Comparison of ENCODE assay signal across 34 mouse cellular contexts in genomic region chr11:58216823-58217222, GRCm38 (mm10). TPM values are rescaled to one million over a fixed set of nuclear protein-coding genes. Genes with fewer than 3 reads are reported as not detected.
A peak's percentile ranks its signal among the peaks of the same experiment; 100 is the strongest.
DNase-seq lines count a peak whose midpoint lies in the region; ATAC-seq and TF ChIP-seq lines count a peak whose summit lies in the region.
"Had no signal": no experiment of that assay in that cellular context is flagged by ENCODE, and none has a peak within 500 bp of the region (broad histone marks: within the 10 kb centered on the region; RNA-seq: fewer than 3 reads in every experiment).

No protein-coding gene starts in this region.

- no peak overlapping the region for H3K4me2 ChIP-seq in liver, embryonic 14.5 days (ENCODE audit: low read depth)
- H3K4me2 ChIP-seq in liver, embryonic 11.5 days = no peak overlapping the region
- H3K4me2 ChIP-seq in myocyte (ENCODE audit: low read depth) = no peak overlapping the region
- no peak overlapping the region for H3K4me2 ChIP-seq in hindbrain, embryonic 12.5 days (replicated peaks)
- H3K4me2 ChIP-seq: embryonic facial prominence, embryonic 12.5 days; hindbrain, embryonic 13.5 days; lung, embryonic 15.5 days; midbrain, embryonic 12.5 days had no signal

- no peak for TF ChIP-seq CTCF in liver, embryonic 14.5 days (IDR thresholded peaks at IDR 0.05; ENCODE audit: low read depth)

- peak in 2 of 3 experiments; percentile 85 to 88 for DNase-seq in liver, embryonic 14.5 days (ENCODE audit: low read depth in 3 of 3, low spot score in 3 of 3)
- DNase-seq in liver, embryonic 11.5 days (ENCODE audit: low spot score) = no peak
- peak; percentile 31 for DNase-seq in CD4-positive, CD25-positive, alpha-beta regulatory T cell, adult 2 months (ENCODE audit: low read depth, low spot score)
- peak; percentile 61 for DNase-seq in MN1 (ENCODE audit: low spot score)
- no peak for DNase-seq in heart, postnatal 10 days
- DNase-seq: adrenal gland, adult 2 months; adrenal gland, postnatal 36 days; cerebellum, adult 11 months; cerebellum, adult 9-11 months; embryo, embryonic 11 days; kidney, adult 18-20 months; kidney, postnatal 36 days; right cerebral cortex, postnatal 25 days; thymus, postnatal 25 days had no signal

- no peak for TF ChIP-seq EP300 in liver, embryonic 14.5 days (IDR thresholded peaks at IDR 0.05; ENCODE audit: low read depth)

- H3K9ac ChIP-seq in liver, embryonic 14.5 days (replicated peaks) = no peak overlapping the region
- no peak overlapping the region for H3K9ac ChIP-seq in liver, embryonic 11.5 days (ENCODE audit: low read depth, low read length)
- H3K9ac ChIP-seq in hindbrain, embryonic 12.5 days = no peak overlapping the region
- H3K9ac ChIP-seq: embryonic facial prominence, embryonic 12.5 days; hindbrain, embryonic 13.5 days; lung, embryonic 15.5 days; midbrain, embryonic 12.5 days had no signal

- intact Hi-C loops in heart, postnatal 10 days (cut with DNase I) = no loop called here

- no peaks in the 10 kb centered on the region for H3K9me3 ChIP-seq in liver, embryonic 14.5 days (ENCODE audit: control insufficient read depth, low read length)
- H3K9me3 ChIP-seq in liver, embryonic 11.5 days (ENCODE audit: control insufficient read depth, low read length) = no peaks in the 10 kb centered on the region
- no peaks in the 10 kb centered on the region for H3K9me3 ChIP-seq in hindbrain, embryonic 12.5 days (replicated peaks)
- H3K9me3 ChIP-seq: embryonic facial prominence, embryonic 12.5 days; hindbrain, embryonic 13.5 days; liver, embryonic 15.5 days; lung, embryonic 15.5 days; midbrain, embryonic 12.5 days had no signal

- no peak overlapping the region for H3K4me3 ChIP-seq in liver, embryonic 14.5 days (ENCODE audit: insufficient read depth in 1 of 2, low read depth in 2 of 2, low read length in 2 of 2)
- H3K4me3 ChIP-seq in liver, embryonic 11.5 days (ENCODE audit: low read depth, low read length) = no peak overlapping the region
- no peak overlapping the region for H3K4me3 ChIP-seq in myocyte
- H3K4me3 ChIP-seq in hindbrain, embryonic 12.5 days = no peak overlapping the region
- H3K4me3 ChIP-seq: embryonic facial prominence, embryonic 12.5 days; hindbrain, embryonic 13.5 days; layer of hippocampus, adult 2 months; lung, embryonic 15.5 days; midbrain, embryonic 12.5 days had no signal

- 60% methylated on average over 6 of the region's 6 CpGs for WGBS in liver, embryonic 14.5 days (ENCODE audit: insufficient replicate concordance)
- WGBS in liver, embryonic 11.5 days = 77% methylated on average over 6 of the region's 6 CpGs
- WGBS in hindbrain, embryonic 12.5 days = 87% methylated on average over 6 of the region's 6 CpGs

- no peak for ATAC-seq in liver, embryonic 14.5 days (ENCODE audit: insufficient read depth)
- no peak for ATAC-seq in liver, embryonic 11.5 days (replicated peaks; ENCODE audit: low FRiP score)
- ATAC-seq in hindbrain, embryonic 12.5 days (ENCODE audit: low FRiP score) = no peak
- ATAC-seq: activated CD4-positive, CD25-positive, alpha-beta regulatory T cell, adult 4 months; forebrain, embryonic 16.5 days had no signal

- H3K27ac ChIP-seq in liver, embryonic 14.5 days = no peak overlapping the region
- H3K27ac ChIP-seq in liver, embryonic 11.5 days (ENCODE audit: low read depth, low read length) = no peak overlapping the region
- no peak overlapping the region for H3K27ac ChIP-seq in hindbrain, embryonic 12.5 days
- H3K27ac ChIP-seq: embryonic facial prominence, embryonic 12.5 days; hindbrain, embryonic 13.5 days; layer of hippocampus, adult 2 months; lung, embryonic 15.5 days; midbrain, embryonic 12.5 days had no signal

- H3K36me3 ChIP-seq in liver, embryonic 14.5 days (replicated peaks; ENCODE audit: control insufficient read depth, insufficient read depth, low read depth) = no peaks in the 10 kb centered on the region
- no peaks in the 10 kb centered on the region for H3K36me3 ChIP-seq in liver, embryonic 11.5 days (ENCODE audit: control insufficient read depth, insufficient read depth, low read length)
- H3K36me3 ChIP-seq in myocyte (ENCODE audit: control insufficient read depth, insufficient read depth) = no peaks in the 10 kb centered on the region
- no peaks in the 10 kb centered on the region for H3K36me3 ChIP-seq in hindbrain, embryonic 12.5 days
- H3K36me3 ChIP-seq: embryonic facial prominence, embryonic 12.5 days; hindbrain, embryonic 13.5 days; lung, embryonic 15.5 days; midbrain, embryonic 12.5 days had no signal

- no peak for TF ChIP-seq POLR2A in myocyte (IDR thresholded peaks at IDR 0.05; ENCODE audit: insufficient read length, low read depth)

- H3K27me3 ChIP-seq in liver, embryonic 14.5 days (ENCODE audit: control insufficient read depth, insufficient read depth, low read length) = no peaks in the 10 kb centered on the region
- H3K27me3 ChIP-seq in liver, embryonic 11.5 days (replicated peaks; ENCODE audit: control insufficient read depth, insufficient read depth, low read length) = no peaks in the 10 kb centered on the region
- H3K27me3 ChIP-seq in myocyte (ENCODE audit: control insufficient read depth, insufficient read depth, insufficient read length) = no peaks in the 10 kb centered on the region
- H3K27me3 ChIP-seq in hindbrain, embryonic 12.5 days = no peaks in the 10 kb centered on the region
- H3K27me3 ChIP-seq: hindbrain, embryonic 13.5 days; liver, embryonic 15.5 days; lung, embryonic 15.5 days; midbrain, embryonic 12.5 days had no signal

- H3ac ChIP-seq in myocyte (ENCODE audit: control insufficient read depth, insufficient read length) = no peak overlapping the region

- peaks cover 17 to 37% of the 10 kb centered on the region in 2 experiments for H3K4me1 ChIP-seq in liver, embryonic 14.5 days (replicated peaks; ENCODE audit: control insufficient read depth in 2 of 2, insufficient read depth in 2 of 2, low read length in 1 of 2)
- H3K4me1 ChIP-seq in liver, embryonic 11.5 days (replicated peaks; ENCODE audit: control insufficient read depth, insufficient read depth, low read length) = peaks cover 21% of the 10 kb centered on the region
- H3K4me1 ChIP-seq in hindbrain, embryonic 12.5 days = 0 out of 2 replicates have a peak, but pooled peaks cover 2% of the 10 kb centered on the region
- H3K4me1 ChIP-seq: midbrain, embryonic 12.5 days had no signal

- no peaks in the 10 kb centered on the region for H3K79me2 ChIP-seq in myocyte (ENCODE audit: control insufficient read depth, insufficient read depth)

TF ChIP-seq in myocyte, 11 proteins besides CTCF, POLR2A, EP300 and RAD21:
- TF ChIP-seq MAX (IDR thresholded peaks at IDR 0.05; ENCODE audit: low read depth) = no peak
- no peak for TF ChIP-seq E2F4 (IDR thresholded peaks at IDR 0.05; ENCODE audit: insufficient read depth)
- TF ChIP-seq CEBPB (IDR thresholded peaks at IDR 0.05; ENCODE audit: insufficient read depth, poor library complexity, severe bottlenecking) = peak; percentile 63
- TF ChIP-seq TCF12 (IDR thresholded peaks at IDR 0.05; ENCODE audit: insufficient read depth, poor library complexity, severe bottlenecking) = no peak
TF ChIP-seq in myocyte: peak in this region for 1.

RNA-seq across cellular contexts. Expression of gene Irgm2, which starts 17.4 kb away (rescaled TPM):
- 2.4 and 2.8 TPM in 2 replicates for polyA plus RNA-seq in liver, embryonic 14.5 days (2012; rRNA removed)
- polyA plus RNA-seq in liver, embryonic 14.5 days (2014; fragmentation: Nextera tagmentation; extraction: Ambion mirVana) = 2.6 and 3.0 TPM in 2 replicates
- 2.3 and 2.5 TPM in 2 replicates for polyA plus RNA-seq in liver, embryonic 11.5 days (2014; fragmentation: Nextera tagmentation; extraction: Ambion mirVana)
- polyA plus RNA-seq in myocyte (2012; fragmentation: generic; extraction: Trizol) = 0.77 TPM
- 0.87 and 0.96 TPM in 2 replicates for polyA plus RNA-seq in hindbrain, embryonic 12.5 days (2016; fragmentation: Nextera tagmentation; extraction: Ambion mirVana)
- total RNA-seq in heart, postnatal 10 days (2021) = 1 to 10 TPM; 5.1 to 7.4 TPM

RNA-seq across cellular contexts. Expression of gene Igtp, which starts 17.5 kb away (rescaled TPM):
- 3.6 and 4.7 TPM in 2 replicates for polyA plus RNA-seq in liver, embryonic 14.5 days (2012; rRNA removed)
- polyA plus RNA-seq in liver, embryonic 14.5 days (2014; fragmentation: Nextera tagmentation; extraction: Ambion mirVana) = 6.9 and 7.6 TPM in 2 replicates
- 5.0 and 5.5 TPM in 2 replicates for polyA plus RNA-seq in liver, embryonic 11.5 days (2014; fragmentation: Nextera tagmentation; extraction: Ambion mirVana)
- polyA plus RNA-seq in myocyte (2012; fragmentation: generic; extraction: Trizol) = 3.7 TPM
- 1.9 and 2.0 TPM in 2 replicates for polyA plus RNA-seq in hindbrain, embryonic 12.5 days (2016; fragmentation: Nextera tagmentation; extraction: Ambion mirVana)
- 1 to 10 TPM; 3.1 to 5.1 TPM for total RNA-seq in heart, postnatal 10 days (2021)

RNA-seq across cellular contexts. Expression of gene Mrpl22, which starts 45.4 kb away (rescaled TPM):
- polyA plus RNA-seq in liver, embryonic 14.5 days (2012; rRNA removed) = 53.3 and 66.0 TPM in 2 replicates
- 101 and 102 TPM in 2 replicates for polyA plus RNA-seq in liver, embryonic 14.5 days (2014; fragmentation: Nextera tagmentation; extraction: Ambion mirVana)
- polyA plus RNA-seq in liver, embryonic 11.5 days (2014; fragmentation: Nextera tagmentation; extraction: Ambion mirVana) = 178 and 190 TPM in 2 replicates
- 95.3 TPM for polyA plus RNA-seq in myocyte (2012; fragmentation: generic; extraction: Trizol)
- 98.3 and 102 TPM in 2 replicates for polyA plus RNA-seq in hindbrain, embryonic 12.5 days (2016; fragmentation: Nextera tagmentation; extraction: Ambion mirVana)
- 10 to 100 TPM; 49.5 to 54.2 TPM for total RNA-seq in heart, postnatal 10 days (2021)

RNA-seq across cellular contexts. Expression of gene Gemin5, which starts 48.5 kb away (rescaled TPM):
- 4.8 and 5.9 TPM in 2 replicates for polyA plus RNA-seq in liver, embryonic 14.5 days (2012; rRNA removed)
- 8.4 and 10.7 TPM in 2 replicates for polyA plus RNA-seq in liver, embryonic 14.5 days (2014; fragmentation: Nextera tagmentation; extraction: Ambion mirVana)
- polyA plus RNA-seq in liver, embryonic 11.5 days (2014; fragmentation: Nextera tagmentation; extraction: Ambion mirVana) = 36.6 and 41.1 TPM in 2 replicates
- 18.7 TPM for polyA plus RNA-seq in myocyte (2012; fragmentation: generic; extraction: Trizol)
- polyA plus RNA-seq in hindbrain, embryonic 12.5 days (2016; fragmentation: Nextera tagmentation; extraction: Ambion mirVana) = 22.5 and 24.2 TPM in 2 replicates
- 10 to 100 TPM; 10.2 to 11.9 TPM for total RNA-seq in heart, postnatal 10 days (2021)

RNA-seq across cellular contexts. Expression of gene 4930438A08Rik, which starts 57.8 kb away (rescaled TPM):
- 0.61 and 0.78 TPM in 2 replicates for polyA plus RNA-seq in liver, embryonic 14.5 days (2012; rRNA removed)
- 0.99 and 1.0 TPM in 2 replicates for polyA plus RNA-seq in liver, embryonic 14.5 days (2014; fragmentation: Nextera tagmentation; extraction: Ambion mirVana)
- polyA plus RNA-seq in liver, embryonic 11.5 days (2014; fragmentation: Nextera tagmentation; extraction: Ambion mirVana) = 0.30 and 0.44 TPM in 2 replicates
- 0.67 TPM for polyA plus RNA-seq in myocyte (2012; fragmentation: generic; extraction: Trizol)
- polyA plus RNA-seq in hindbrain, embryonic 12.5 days (2016; fragmentation: Nextera tagmentation; extraction: Ambion mirVana) = 0.17 TPM in 1 of 2 replicates, not detected in the other
- not detected for total RNA-seq in heart, postnatal 10 days (2021)
- total RNA-seq: adrenal gland, adult 2 months; adrenal gland, postnatal 36 days; gastrocnemius, adult 8-10 months; heart, postnatal 25 days; layer of hippocampus, adult 2 months; layer of hippocampus, postnatal 25 days; left cerebral cortex, adult 8-10 months; left cerebral cortex, postnatal 36 days; neutrophil, adult 5-6 weeks had no signal
- polyA plus RNA-seq: activated CD4-positive, CD25-positive, alpha-beta regulatory T cell, adult 4 months; brain, embryonic 14.5 days; forebrain, embryonic 16.5 days; heart, embryonic 14.5 days; kidney, embryonic 16.5 days; neural tube, embryonic 11.5 days had no signal

Comparison
In these comparisons a context has a peak if more than half of its experiments do, and no peak if none do; other contexts are left out.
1. DNase-seq: peak in liver, embryonic 14.5 days (2 of 3), CD4-positive, CD25-positive, alpha-beta regulatory T cell, adult 2 months (single experiment) and MN1 (single experiment); none in liver, embryonic 11.5 days (single experiment) and heart, postnatal 10 days (0 of 2).